Mouse (Mus musculus): ENCODE measurements around the gene Sypl.
"Not testable (repeated sequence)": the region's sequence is repeated elsewhere in the genome, so short reads cannot be mapped to it uniquely, and the experiment has no call there.

- TF ChIP-seq CTCF (IDR thresholded peaks at IDR 0.05; ENCODE audit: borderline replicate concordance, control insufficient read depth, extremely low read depth, insufficient read depth, low read length, poor library complexity); POLR2A (IDR thresholded peaks at IDR 0.05; ENCODE audit: control insufficient read depth, extremely low read depth, insufficient read depth, low read length, poor library complexity): not testable (repeated sequence)
These were observed 46.1 kb downstream of the Sypl start for GRCm38 (mm10) chr12:32999778-33000177.
